Mouse (Mus musculus) myocyte (in vitro differentiated cells): ENCODE results near the gene Spem1. TPM values are rescaled to one million over a fixed set of nuclear protein-coding genes. Genes with fewer than 3 reads are reported as not detected.

Experiments used
- H3K27me3 ChIP-seq: one replicate; pipeline ENCODE4 v1.6.1; 2011; ENCODE audit not compliant: control insufficient read depth, insufficient read depth, insufficient read length
- H3K36me3 ChIP-seq: one replicate; pipeline ENCODE4 v1.6.1; 2011; ENCODE audit not compliant: control insufficient read depth, insufficient read depth
- H3K4me2 ChIP-seq: one replicate; pipeline ENCODE4 v1.6.1; 2011; ENCODE audit warnings: low read depth, control low read depth
- H3K4me3 ChIP-seq: one replicate; pipeline ENCODE4 v1.5.1; 2011; ENCODE audit warnings: mild to moderate bottlenecking, control low read depth, moderate library complexity
- H3K79me2 ChIP-seq: one replicate; pipeline ENCODE4 v1.6.1; 2011; ENCODE audit not compliant: control insufficient read depth, insufficient read depth
- H3ac ChIP-seq: one replicate; pipeline ENCODE4 v1.6.1; 2011; ENCODE audit not compliant: control insufficient read depth, insufficient read length
- CEBPB ChIP-seq: IDR thresholded peaks from 2 replicates; pipeline ENCODE4 v1.6.1; 2011; ENCODE audit warnings: mild to moderate bottlenecking, moderate library complexity; ENCODE audit not compliant: poor library complexity, insufficient read depth, severe bottlenecking
- E2F4 ChIP-seq: IDR thresholded peaks from one replicate; pipeline ENCODE4 v1.6.1; 2011; ENCODE audit warnings: mild to moderate bottlenecking, control low read depth, moderate library complexity; ENCODE audit not compliant: insufficient read depth
- MAX ChIP-seq: IDR thresholded peaks from one replicate; pipeline ENCODE4 v1.6.1; 2011; ENCODE audit warnings: low read depth, mild to moderate bottlenecking, control low read depth
- MYOD1 ChIP-seq, 3 experiments: IDR thresholded peaks; one replicate each; pipeline ENCODE4 v1.6.1; 2011; ENCODE audit warnings: control low read depth in 2 of 3, low read depth in 2 of 3, mild to moderate bottlenecking in 2 of 3, moderate library complexity in 1 of 3; ENCODE audit not compliant: insufficient read length in 2 of 3, control insufficient read depth in 1 of 3
- MYOG ChIP-seq, 3 experiments: IDR thresholded peaks; one replicate each; pipeline ENCODE4 v1.6.1; 2011; ENCODE audit warnings: control low read depth in 2 of 3, low read depth in 2 of 3, mild to moderate bottlenecking in 2 of 3; ENCODE audit not compliant: insufficient read length in 2 of 3, control insufficient read depth in 1 of 3, insufficient read depth in 1 of 3
- POLR2A ChIP-seq: IDR thresholded peaks from one replicate; pipeline ENCODE4 v1.6.1; 2011; ENCODE audit warnings: low read depth, mild to moderate bottlenecking, control low read depth, moderate library complexity; ENCODE audit not compliant: insufficient read length
- POLR2AphosphoS2 ChIP-seq: IDR thresholded peaks from one replicate; pipeline ENCODE4 v1.6.1; 2011; ENCODE audit warnings: low read depth, control low read depth; ENCODE audit not compliant: insufficient read length
- REST ChIP-seq: IDR thresholded peaks from one replicate; pipeline ENCODE4 v1.6.1; 2011; ENCODE audit warnings: mild to moderate bottlenecking, control low read depth, moderate library complexity; ENCODE audit not compliant: insufficient read depth, insufficient read length
- SRF ChIP-seq: IDR thresholded peaks from one replicate; pipeline ENCODE4 v1.6.1; 2011; ENCODE audit warnings: low read depth; ENCODE audit not compliant: control insufficient read depth, insufficient read length
- TCF12 ChIP-seq: IDR thresholded peaks from one replicate; pipeline ENCODE4 v1.6.1; 2011; ENCODE audit warnings: mild to moderate bottlenecking, control low read depth; ENCODE audit not compliant: poor library complexity, insufficient read depth, severe bottlenecking
- USF1 ChIP-seq: IDR thresholded peaks from one replicate; pipeline ENCODE4 v1.6.1; 2011; ENCODE audit warnings: low read depth, mild to moderate bottlenecking, control low read depth, moderate library complexity
- polyA plus RNA-seq: library from polyadenylated mRNA; unstranded; fragments of >200 nt; fragmentation: generic; extraction: Trizol; gene quantifications from one replicate; pipeline ENCODE4 v1.2.1, GENCODE M21; 2012; ENCODE audit warnings: missing spikeins

Spem1 gene
- polyA plus RNA-seq, 1 experiment = 0.05 TPM

DNA sequence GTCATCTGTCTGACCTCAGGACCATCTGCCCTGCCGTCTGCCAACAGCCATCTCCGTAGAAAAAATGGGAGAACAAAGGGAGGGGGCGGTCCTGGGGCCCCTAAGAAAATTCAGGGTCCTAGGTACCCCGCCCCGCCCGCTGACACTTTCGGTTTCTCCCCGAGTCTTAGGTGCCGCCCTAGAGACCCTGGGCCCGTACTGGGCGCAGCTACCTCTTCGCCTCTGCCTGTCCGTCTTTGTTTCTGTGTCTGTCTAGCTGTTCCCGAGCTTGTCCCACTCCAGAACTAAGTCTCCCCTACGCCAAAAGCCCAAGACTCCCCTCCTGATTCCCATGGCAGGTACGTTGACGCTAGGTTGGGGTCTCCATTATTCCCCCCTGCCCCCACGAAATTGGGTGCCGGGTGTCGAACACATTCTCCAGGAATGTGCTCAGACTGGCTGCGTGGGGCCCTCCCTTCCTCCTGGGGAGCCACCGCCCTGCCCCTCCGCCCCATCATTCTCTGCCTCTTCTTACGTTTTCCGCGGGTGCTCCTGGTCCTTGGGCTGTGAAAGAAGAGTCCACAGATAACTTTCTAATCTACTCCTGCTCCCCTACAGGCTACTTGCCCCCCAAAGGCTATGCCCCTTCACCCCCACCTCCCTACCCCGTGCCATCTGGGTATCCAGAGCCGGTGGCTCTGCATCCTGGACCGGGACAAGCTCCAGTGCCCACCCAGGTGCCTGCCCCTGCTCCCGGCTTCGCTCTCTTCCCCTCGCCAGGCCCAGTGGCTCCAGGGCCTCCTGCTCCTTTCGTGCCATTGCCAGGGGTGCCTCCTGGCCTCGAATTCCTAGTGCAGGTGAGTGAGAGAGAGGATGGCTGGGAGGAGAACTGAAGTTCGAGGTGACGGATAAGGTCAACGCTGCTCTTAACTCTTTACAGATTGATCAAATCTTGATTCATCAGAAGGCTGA is 25.0 kb upstream of the Spem1 start:
- no peak for TF ChIP-seq USF1
- TF ChIP-seq MYOG (IDR thresholded peaks at IDR 0.05; ENCODE audit: control insufficient read depth in 1 of 3, insufficient read depth in 1 of 3, insufficient read length in 2 of 3, low read depth in 2 of 3) = no peak
- peak; percentile 21 for TF ChIP-seq POLR2A
- peak overlapping the region; percentile 40 for H3ac ChIP-seq
- peak overlapping the region; percentile 98 for H3K4me2 ChIP-seq
- peaks cover 9% of the 10 kb centered on the region for H3K79me2 ChIP-seq
- H3K4me3 ChIP-seq = peak overlapping the region; percentile 97
- H3K36me3 ChIP-seq = peaks cover 12% of the 10 kb centered on the region
- no peaks in the 10 kb centered on the region for H3K27me3 ChIP-seq

DNA sequence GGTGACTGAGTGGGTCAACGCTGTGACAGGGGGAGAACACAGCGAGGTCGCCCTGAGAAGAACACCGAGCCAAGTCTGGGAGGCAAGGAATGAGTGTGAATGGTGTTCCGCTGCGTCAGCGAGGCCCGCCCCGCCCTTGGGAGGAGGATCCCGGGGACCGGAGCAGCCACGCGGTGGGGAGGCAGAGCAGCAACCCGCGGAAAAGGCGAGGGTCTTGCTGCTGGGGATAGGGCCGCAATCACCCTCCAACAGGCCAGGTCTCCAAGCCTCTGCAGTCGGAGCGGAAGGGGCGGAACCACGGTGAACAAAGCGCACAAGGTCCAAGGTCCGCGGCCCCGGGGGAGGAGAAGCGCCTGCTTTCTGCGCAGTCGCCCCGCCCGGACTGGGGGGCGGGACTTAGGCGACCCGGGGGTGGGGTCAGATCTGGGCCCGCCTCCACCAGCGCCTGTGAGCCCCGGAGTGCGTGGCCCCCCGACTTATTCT is 24.3 kb upstream of the Spem1 start, which contains the start of gene Plscr3:
Plscr3 (plus strand) TSS at position 179 of the 483 bp plus-strand sequence.
- Histone ChIP-seq H3K4me2 (peak within 1 kb of the TSS; percentile 98), H3K27me3 (no peaks in the 10 kb centered on the region), H3K4me3 (peak within 1 kb of the TSS; percentile 97), H3ac (peak within 1 kb of the TSS; percentile 40), H3K36me3 (peaks cover 12% of the 10 kb centered on the region), H3K79me2 (peaks cover 9% of the 10 kb centered on the region)
- TF ChIP-seq POLR2A (peak; percentile 88), MYOD1 (IDR thresholded peaks at IDR 0.05; ENCODE audit: control insufficient read depth in 1 of 3, insufficient read length in 2 of 3, low read depth in 2 of 3) (no peak), MYOG (IDR thresholded peaks at IDR 0.05; ENCODE audit: control insufficient read depth in 1 of 3, insufficient read depth in 1 of 3, insufficient read length in 2 of 3, low read depth in 2 of 3) (no peak), E2F4 (no peak), MAX (peak; percentile 25), POLR2AphosphoS2 (peak; percentile 92)

DNA sequence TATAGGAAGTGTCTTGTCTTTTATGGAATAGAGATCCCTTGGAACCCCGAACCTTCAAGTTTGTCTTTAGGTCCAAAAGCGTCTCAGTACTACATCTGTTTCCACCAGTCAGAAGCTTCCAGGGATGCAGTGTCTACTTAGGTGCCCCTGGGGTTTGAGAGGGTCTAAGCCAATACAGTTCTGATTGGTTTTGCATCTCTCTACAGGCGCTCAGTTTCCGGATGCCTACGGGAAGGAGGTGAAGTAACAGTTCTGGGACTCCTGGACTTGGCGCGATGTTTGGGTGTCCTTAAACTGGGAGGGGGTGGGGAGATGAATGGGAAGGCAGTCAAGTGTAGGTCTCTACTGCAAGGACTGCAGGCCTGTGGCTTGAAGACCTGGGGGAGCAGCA is 16.7 kb upstream of the Spem1 start:
- Histone ChIP-seq H3K36me3 (no peaks in the 10 kb centered on the region), H3K79me2 (no peaks in the 10 kb centered on the region), H3K27me3 (no peaks in the 10 kb centered on the region), H3ac (peak overlapping the region; percentile 84), H3K4me2 (peak overlapping the region; percentile 85), H3K4me3 (peak overlapping the region; percentile 39)
- TF ChIP-seq MAX (no peak), MYOD1 (IDR thresholded peaks at IDR 0.05; ENCODE audit: control insufficient read depth in 1 of 3, insufficient read length in 2 of 3, low read depth in 2 of 3) (no peak)

DNA sequence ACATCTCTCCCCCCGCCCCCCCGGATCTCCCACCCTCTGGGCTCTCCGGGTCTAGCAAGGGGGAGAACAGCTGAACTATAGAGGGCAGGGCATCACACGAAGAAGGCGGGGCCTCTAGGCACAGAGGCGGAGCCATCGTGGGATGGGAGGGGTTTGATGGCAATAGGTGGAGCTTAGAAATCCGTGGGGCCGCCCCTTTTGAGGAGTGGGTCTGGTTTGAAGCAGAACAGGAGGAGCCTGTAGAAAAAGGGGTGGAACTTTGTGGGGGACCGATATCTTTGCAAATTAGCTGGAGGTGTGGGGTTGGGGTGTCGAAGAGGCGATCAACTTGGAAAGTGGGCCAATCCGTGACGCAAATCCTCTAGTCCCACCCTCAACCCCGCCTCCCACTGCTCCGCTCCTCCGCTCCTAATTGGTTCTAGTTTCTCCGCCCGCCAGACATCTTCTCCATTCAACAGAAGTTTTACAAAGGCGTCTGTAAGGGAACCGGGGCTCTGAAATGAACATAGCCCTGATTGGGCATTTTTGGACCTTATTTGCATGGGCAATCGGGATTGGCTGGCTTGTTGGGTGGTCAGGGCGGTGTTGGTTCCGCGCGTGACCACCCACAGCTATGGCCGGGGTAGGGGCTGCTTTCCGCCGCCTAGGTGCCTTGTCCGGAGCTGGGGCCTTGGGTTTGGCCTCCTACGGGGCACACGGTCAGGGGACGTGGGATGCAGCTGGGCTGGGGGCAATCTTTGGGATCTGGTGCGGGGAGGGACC is 16.2 kb upstream of the Spem1 start, which contains the start of gene Tmem256:
Tmem256 (plus strand) TSS at position 563 of the 762 bp plus-strand sequence.
- Histone ChIP-seq H3K4me2 (peak within 1 kb of the TSS; percentile 86), H3K27me3 (no peaks in the 10 kb centered on the region), H3K79me2 (no peaks in the 10 kb centered on the region), H3K4me3 (peak within 1 kb of the TSS; percentile 39), H3ac (peak within 1 kb of the TSS; percentile 84), H3K36me3 (no peaks in the 10 kb centered on the region)
- TF ChIP-seq SRF (peak; percentile 8), POLR2A (peak; percentile 81), MYOG (IDR thresholded peaks at IDR 0.05; ENCODE audit: control insufficient read depth in 1 of 3, insufficient read depth in 1 of 3, insufficient read length in 2 of 3, low read depth in 2 of 3) (peak in 2 of 3 experiments; percentile 38 to 42), REST (no peak), POLR2AphosphoS2 (peak; percentile 86), MAX (no peak), E2F4 (peak; percentile 58), MYOD1 (IDR thresholded peaks at IDR 0.05; ENCODE audit: control insufficient read depth in 1 of 3, insufficient read length in 2 of 3, low read depth in 2 of 3) (peak in 2 of 3 experiments; percentile 13 to 23), TCF12 (no peak)

DNA sequence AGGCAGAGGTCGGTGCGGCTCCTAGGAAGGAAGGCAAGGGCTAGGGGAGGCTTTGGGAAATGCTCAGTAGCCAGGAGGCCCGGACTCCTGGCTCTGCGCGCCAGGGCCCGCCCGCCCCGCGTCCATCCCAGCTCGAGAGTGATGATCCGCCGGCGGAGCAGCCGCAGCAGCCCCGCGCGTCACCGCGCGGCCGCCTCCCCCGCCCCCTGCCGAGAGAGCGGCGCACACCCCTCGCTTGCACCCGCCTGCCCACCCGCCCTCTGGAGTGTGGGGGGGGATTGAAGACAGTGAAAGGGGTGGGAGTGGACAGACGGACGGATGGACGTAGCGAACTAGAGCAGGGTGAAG is 15.6 kb upstream of the Spem1 start, which contains the start of gene Nlgn2:
Nlgn2 (minus strand) TSS at position 181 of the 348 bp plus-strand sequence.
- TF ChIP-seq CEBPB = no peak
- peak; percentile 68 for TF ChIP-seq POLR2A
- TF ChIP-seq MAX = no peak
- Histone ChIP-seq H3K36me3 (no peaks in the 10 kb centered on the region), H3K27me3 (no peaks in the 10 kb centered on the region), H3K79me2 (no peaks in the 10 kb centered on the region), H3K4me2 (peak within 1 kb of the TSS; percentile 86), H3ac (peak within 1 kb of the TSS; percentile 84), H3K4me3 (peak within 1 kb of the TSS; percentile 39)
